Mouse (Mus musculus): ENCODE data around the gene Mtus2. TPM values are rescaled to one million over a fixed set of nuclear protein-coding genes. Genes with fewer than 3 reads are reported as not detected.

The Mtus2 gene
- polyA plus RNA-seq, 1 experiment from 2014 or later, result 39.2 TPM

- 77% methylated on average over 10 of the region's 10 CpGs for WGBS
- Histone ChIP-seq H3K36me3 (no peaks in the 10 kb centered on the region), H3K4me2 (no peak overlapping the region)
Measured at GRCm38 (mm10) chr5:148131458-148132131, 174.5 kb downstream of the Mtus2 start.

GRCm38 (mm10) chr5:148133448-148134060 is 176.4 kb downstream of the Mtus2 start:
- 49% methylated on average over 9 of the region's 9 CpGs for WGBS
- Histone ChIP-seq H3K9me3 (replicated peaks) (no peaks in the 10 kb centered on the region), H3K36me3 (no peaks in the 10 kb centered on the region), H3K9ac (replicated peaks) (no peak overlapping the region), H3K27me3 (replicated peaks) (no peaks in the 10 kb centered on the region), H3K4me3 (replicated peaks) (no peak overlapping the region), H3K4me2 (no peak overlapping the region), H3K27ac (replicated peaks) (peak overlapping the region; percentile 39), H3K4me1 (peaks cover 30% of the 10 kb centered on the region)
- ATAC-seq (ENCODE audit: low FRiP score), result no peak

More at GRCm38 (mm10) chr5:148131458-148132131, 174.5 kb downstream of the Mtus2 start:
- Histone ChIP-seq H3K4me1 (peaks cover 30% of the 10 kb centered on the region), H3K27ac (replicated peaks) (peak overlapping the region; percentile 38; the same call in 1 of the 2 replicates), H3K9ac (replicated peaks) (no peak overlapping the region), H3K27me3 (replicated peaks) (no peaks in the 10 kb centered on the region), H3K4me3 (replicated peaks) (no peak overlapping the region), H3K9me3 (replicated peaks) (no peaks in the 10 kb centered on the region)
- no peak for ATAC-seq (ENCODE audit: low FRiP score)

- H3K27ac ChIP-seq (replicated peaks), result no peak overlapping the region
- H3K9ac ChIP-seq (replicated peaks), result no peak overlapping the region
- H3K36me3 ChIP-seq, result no peaks in the 10 kb centered on the region
- no peaks in the 10 kb centered on the region for H3K27me3 ChIP-seq (replicated peaks)
- no peak overlapping the region for H3K4me3 ChIP-seq (replicated peaks)
- H3K4me1 ChIP-seq, result peaks cover 24% of the 10 kb centered on the region
- no peak overlapping the region for H3K4me2 ChIP-seq
- WGBS, result 95% methylated on average over 3 of the region's 3 CpGs
- ATAC-seq (ENCODE audit: low FRiP score), result no peak
- no peaks in the 10 kb centered on the region for H3K9me3 ChIP-seq (replicated peaks)
Measured at GRCm38 (mm10) chr5:148141662-148142061, 184.5 kb downstream of the Mtus2 start.

- peaks cover 23% of the 10 kb centered on the region for H3K4me1 ChIP-seq
- no peak overlapping the region for H3K4me3 ChIP-seq (replicated peaks)
- H3K4me2 ChIP-seq, result no peak overlapping the region
- ATAC-seq (ENCODE audit: low FRiP score), result peak; percentile 57
- WGBS, result 64% methylated on average over 12 of the region's 12 CpGs
- no peaks in the 10 kb centered on the region for H3K27me3 ChIP-seq (replicated peaks)
- H3K27ac ChIP-seq (replicated peaks), result peak overlapping the region; percentile 61
- no peaks in the 10 kb centered on the region for H3K9me3 ChIP-seq (replicated peaks)
- no peak overlapping the region for H3K9ac ChIP-seq (replicated peaks)
- no peaks in the 10 kb centered on the region for H3K36me3 ChIP-seq
Measured at GRCm38 (mm10) chr5:148146200-148146823, 189.2 kb downstream of the Mtus2 start.

- Histone ChIP-seq H3K27ac (replicated peaks) (peak overlapping the region; percentile 60), H3K27me3 (replicated peaks) (no peaks in the 10 kb centered on the region), H3K4me1 (peaks cover 26% of the 10 kb centered on the region), H3K36me3 (no peaks in the 10 kb centered on the region), H3K9ac (replicated peaks) (no peak overlapping the region), H3K4me2 (peak overlapping the region; percentile 36), H3K4me3 (replicated peaks) (no peak overlapping the region), H3K9me3 (replicated peaks) (no peaks in the 10 kb centered on the region)
- 30% methylated on average over 14 of the region's 14 CpGs for WGBS
- ATAC-seq (ENCODE audit: low FRiP score), result peak; percentile 48; the same call in 1 of the 2 replicates
Measured at GRCm38 (mm10) chr5:148151894-148152599, 194.9 kb downstream of the Mtus2 start.

GRCm38 (mm10) chr5:148152600-148153402 is 195.7 kb downstream of the Mtus2 start:
- H3K27ac ChIP-seq (replicated peaks), result peak overlapping the region; percentile 70
- no peak overlapping the region for H3K4me3 ChIP-seq (replicated peaks)
- no peaks in the 10 kb centered on the region for H3K27me3 ChIP-seq (replicated peaks)
- 28% methylated on average over 13 of the region's 13 CpGs for WGBS
- ATAC-seq (ENCODE audit: low FRiP score), result peak; percentile 62
- no peaks in the 10 kb centered on the region for H3K36me3 ChIP-seq
- H3K4me1 ChIP-seq, result peaks cover 25% of the 10 kb centered on the region
- peak overlapping the region; percentile 36 for H3K4me2 ChIP-seq
- no peak overlapping the region for H3K9ac ChIP-seq (replicated peaks)
- H3K9me3 ChIP-seq (replicated peaks), result no peaks in the 10 kb centered on the region

GRCm38 (mm10) chr5:148153403-148153713 is 196.2 kb downstream of the Mtus2 start:
- WGBS, result 26% methylated on average over 9 of the region's 9 CpGs

GRCm38 (mm10) chr5:148154727-148155126 is 197.6 kb downstream of the Mtus2 start:
- H3K4me2 ChIP-seq, result no peak overlapping the region
- WGBS, result 95% methylated on average over 3 of the region's 3 CpGs
- H3K36me3 ChIP-seq, result no peaks in the 10 kb centered on the region

More at GRCm38 (mm10) chr5:148153403-148153713, 196.2 kb downstream of the Mtus2 start:
- no peak overlapping the region for H3K9ac ChIP-seq (replicated peaks)
- peaks cover 25% of the 10 kb centered on the region for H3K4me1 ChIP-seq
- H3K4me3 ChIP-seq (replicated peaks), result no peak overlapping the region
- no peak for ATAC-seq (ENCODE audit: low FRiP score)
- H3K36me3 ChIP-seq, result no peaks in the 10 kb centered on the region
- no peaks in the 10 kb centered on the region for H3K9me3 ChIP-seq (replicated peaks)
- no peaks in the 10 kb centered on the region for H3K27me3 ChIP-seq (replicated peaks)
- peak overlapping the region; percentile 36 for H3K4me2 ChIP-seq
- H3K27ac ChIP-seq (replicated peaks), result peak overlapping the region; percentile 70

GRCm38 (mm10) chr5:148159328-148159727 is 202.2 kb downstream of the Mtus2 start:
- Histone ChIP-seq H3K36me3 (no peaks in the 10 kb centered on the region), H3K27me3 (replicated peaks) (no peaks in the 10 kb centered on the region), H3K9ac (replicated peaks) (no peak overlapping the region), H3K4me3 (replicated peaks) (no peak overlapping the region), H3K4me1 (peaks cover 22% of the 10 kb centered on the region), H3K27ac (replicated peaks) (no peak overlapping the region), H3K4me2 (no peak overlapping the region), H3K9me3 (replicated peaks) (no peaks in the 10 kb centered on the region)
- WGBS, result 52% methylated on average over 8 of the region's 8 CpGs
- no peak for ATAC-seq (ENCODE audit: low FRiP score)

More at GRCm38 (mm10) chr5:148154727-148155126, 197.6 kb downstream of the Mtus2 start:
- no peaks in the 10 kb centered on the region for H3K9me3 ChIP-seq (replicated peaks)
- H3K27me3 ChIP-seq (replicated peaks), result no peaks in the 10 kb centered on the region
- ATAC-seq (ENCODE audit: low FRiP score), result no peak
- H3K4me1 ChIP-seq, result peaks cover 35% of the 10 kb centered on the region
- H3K9ac ChIP-seq (replicated peaks), result no peak overlapping the region
- H3K4me3 ChIP-seq (replicated peaks), result no peak overlapping the region
- H3K27ac ChIP-seq (replicated peaks), result no peak overlapping the region

GRCm38 (mm10) chr5:148160529-148161154 is 203.5 kb downstream of the Mtus2 start:
- Histone ChIP-seq H3K27me3 (replicated peaks) (no peaks in the 10 kb centered on the region), H3K4me3 (replicated peaks) (no peak overlapping the region), H3K9ac (replicated peaks) (no peak overlapping the region), H3K4me1 (peaks cover 22% of the 10 kb centered on the region), H3K4me2 (peak overlapping the region; percentile 13; the same call in 1 of the 2 replicates), H3K27ac (replicated peaks) (peak overlapping the region; percentile 54), H3K36me3 (no peaks in the 10 kb centered on the region), H3K9me3 (replicated peaks) (no peaks in the 10 kb centered on the region)
- 23% methylated on average over 17 of the region's 17 CpGs for WGBS
- ATAC-seq (ENCODE audit: low FRiP score), result peak; percentile 78
